Mouse (Mus musculus) naive thymus-derived CD4-positive, alpha-beta T cell, adult 2 months (primary cell): ENCODE measurements around the gene Rrm2.

Experiments used
- DNase-seq: peaks from one replicate; pipeline ENCODE4 v3.0.0-alpha.2; 2011; ENCODE audit warnings: low read depth

Gene Rrm2

GRCm38 (mm10) chr12:24705502-24706263 lies 2.4 kb upstream of the Rrm2 start:
- DNase-seq: no peak

- DNase-seq: peak; percentile 20
Observed at GRCm38 (mm10) chr12:24706764-24707479, 1.1 kb upstream of the Rrm2 start.

- DNase-seq: no peak
Observed at GRCm38 (mm10) chr12:24707480-24707802, 600 bp upstream of the Rrm2 start.

GRCm38 (mm10) chr12:24708824-24709218 lies 780 bp downstream of the Rrm2 start:
- no peak for DNase-seq

DNA sequence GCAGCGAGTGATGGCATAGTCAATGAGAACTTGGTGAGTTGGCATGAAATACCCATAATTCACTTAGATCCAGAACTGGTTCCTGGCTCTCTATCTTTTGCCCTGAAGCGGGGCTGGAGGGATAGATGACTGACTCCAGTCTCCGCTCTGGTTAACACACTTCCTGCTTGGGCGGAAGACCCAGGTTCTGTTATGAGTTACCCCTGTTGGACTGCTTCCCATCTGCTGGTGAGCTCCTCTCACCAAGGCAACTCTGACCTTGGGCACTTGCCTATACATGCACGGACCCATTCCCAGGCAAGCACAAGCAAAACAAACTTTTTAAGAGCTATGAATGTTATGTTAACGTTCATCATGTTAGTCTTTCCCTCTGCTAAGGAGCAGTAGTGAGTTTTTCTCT lies 1.4 kb downstream of the Rrm2 start:
- peak; percentile 47 for DNase-seq

DNA sequence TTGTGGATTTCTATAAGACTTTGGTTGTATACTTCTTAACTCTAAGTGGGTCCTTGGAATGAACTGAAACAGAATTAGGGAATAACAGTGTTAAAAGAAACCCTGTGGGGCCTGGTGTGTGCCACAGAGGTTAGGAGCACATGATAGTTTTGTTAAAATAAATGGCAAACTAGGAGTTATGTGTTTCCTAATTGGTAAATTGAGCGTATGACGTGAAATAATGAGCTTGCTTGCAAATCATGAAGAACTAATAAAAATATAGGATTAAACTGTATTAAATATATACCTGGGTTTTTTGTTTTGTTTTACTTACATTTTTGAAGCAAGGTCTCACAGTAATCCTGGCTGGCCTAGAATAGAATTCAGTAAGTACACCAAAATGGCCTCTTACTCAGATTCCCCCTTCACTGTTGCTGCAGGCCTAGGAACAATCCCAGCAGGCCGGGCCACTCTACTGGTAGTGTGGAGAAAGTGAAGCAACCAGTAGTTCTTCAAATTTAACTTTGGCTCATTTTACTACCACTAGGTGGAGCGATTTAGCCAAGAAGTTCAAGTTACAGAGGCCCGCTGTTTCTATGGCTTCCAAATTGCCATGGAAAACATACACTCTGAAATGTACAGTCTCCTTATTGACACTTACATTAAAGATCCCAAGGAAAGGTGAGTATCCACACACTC lies 1.9 kb downstream of the Rrm2 start:
- peak; percentile 85 for DNase-seq

- DNase-seq: peak; percentile 64
Observed at GRCm38 (mm10) chr12:24710672-24711071, 2.6 kb downstream of the Rrm2 start.

GRCm38 (mm10) chr12:24712396-24712795 lies 4.4 kb downstream of the Rrm2 start:
- no peak for DNase-seq

DNA sequence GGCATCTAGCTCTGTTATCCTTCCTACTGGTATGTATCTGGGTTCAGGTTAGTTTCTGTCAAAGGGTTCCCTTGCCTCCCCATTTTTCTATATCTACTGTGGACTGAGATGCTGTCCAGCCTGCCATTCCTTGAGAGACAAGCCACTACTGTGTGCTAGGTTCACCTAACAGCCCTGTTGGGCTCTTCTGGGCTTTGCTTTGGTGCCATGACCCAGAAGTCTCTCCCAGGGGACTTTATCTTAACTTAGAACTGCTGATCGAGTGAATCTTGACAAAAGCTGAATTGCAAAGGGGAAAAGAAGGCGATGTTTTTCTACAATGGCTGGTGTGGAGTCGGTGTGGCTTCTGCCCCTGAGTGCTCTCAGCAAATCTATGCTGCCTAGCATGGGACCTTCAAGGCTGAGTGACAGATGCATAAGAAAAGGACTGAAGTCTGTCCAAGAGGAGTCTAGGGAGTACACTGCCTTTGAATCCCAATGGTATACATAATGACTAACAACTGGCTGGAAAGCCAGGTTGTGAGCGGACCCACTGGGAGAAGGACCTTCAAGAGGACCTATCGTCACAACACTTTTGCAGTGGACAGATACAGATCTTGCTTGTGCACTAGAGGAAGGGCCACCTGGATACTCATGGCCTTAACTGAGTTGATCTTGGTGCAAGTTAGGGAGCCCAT lies 6.7 kb downstream of the Rrm2 start:
- no peak for DNase-seq

GRCm38 (mm10) chr12:24715268-24715896 lies 7.3 kb downstream of the Rrm2 start:
- no peak for DNase-seq

GRCm38 (mm10) chr12:24716721-24717301 lies 8.8 kb downstream of the Rrm2 start:
- peak; percentile 56 for DNase-seq

- DNase-seq: no peak
Observed at GRCm38 (mm10) chr12:24723434-24723833, 15.4 kb downstream of the Rrm2 start.

- no peak for DNase-seq
Observed at GRCm38 (mm10) chr12:24723859-24724258, 15.8 kb downstream of the Rrm2 start.

- no peak for DNase-seq
Observed at GRCm38 (mm10) chr12:24724369-24724768, 16.3 kb downstream of the Rrm2 start.

DNA sequence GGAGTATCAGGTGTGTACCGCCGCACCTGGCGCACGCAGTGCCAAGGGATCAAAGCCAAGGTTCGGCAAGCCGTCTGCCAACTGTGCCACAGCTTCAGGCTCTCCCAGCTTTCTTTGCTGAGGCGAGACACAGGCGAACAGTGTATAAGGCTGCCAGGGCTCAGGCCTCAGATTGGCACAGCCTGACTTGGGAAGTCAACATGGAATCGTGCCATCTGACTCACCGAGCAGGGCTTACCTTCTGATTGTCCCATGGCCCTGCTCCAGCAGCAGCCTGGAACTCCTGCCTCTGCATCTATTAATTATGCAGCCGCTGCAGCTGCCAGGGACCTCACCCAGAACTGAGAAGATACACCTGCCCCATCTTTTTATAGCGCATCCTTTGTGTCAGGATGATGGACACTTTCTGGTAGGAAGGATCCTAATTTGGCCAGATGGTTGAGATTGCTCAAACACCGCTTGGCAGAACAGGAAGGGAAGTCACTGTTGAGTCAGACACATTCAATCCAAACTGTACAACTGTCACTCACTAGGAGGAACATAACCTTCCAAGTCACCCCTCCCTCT lies 26.9 kb downstream of the Rrm2 start:
- no peak for DNase-seq

DNA sequence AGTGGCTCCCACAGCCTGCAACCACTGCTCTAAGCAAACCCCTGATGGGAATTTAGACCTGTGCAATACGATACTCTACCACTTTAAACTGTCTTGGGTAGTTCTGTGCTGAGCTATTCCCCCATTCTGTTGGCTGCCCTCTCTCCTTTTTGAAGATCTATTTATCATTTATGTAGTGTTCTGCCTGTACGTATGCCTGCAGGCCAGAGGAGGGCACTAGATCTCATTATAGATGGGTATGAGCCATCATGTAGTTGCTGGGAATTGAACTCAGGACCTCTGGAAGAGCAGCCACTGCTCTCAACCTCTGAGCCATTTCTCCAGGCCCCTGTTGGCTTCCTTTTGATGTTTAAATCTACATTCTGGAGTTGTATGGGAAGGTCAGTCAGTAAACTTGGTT lies 28.9 kb downstream of the Rrm2 start:
- no peak for DNase-seq

DNA sequence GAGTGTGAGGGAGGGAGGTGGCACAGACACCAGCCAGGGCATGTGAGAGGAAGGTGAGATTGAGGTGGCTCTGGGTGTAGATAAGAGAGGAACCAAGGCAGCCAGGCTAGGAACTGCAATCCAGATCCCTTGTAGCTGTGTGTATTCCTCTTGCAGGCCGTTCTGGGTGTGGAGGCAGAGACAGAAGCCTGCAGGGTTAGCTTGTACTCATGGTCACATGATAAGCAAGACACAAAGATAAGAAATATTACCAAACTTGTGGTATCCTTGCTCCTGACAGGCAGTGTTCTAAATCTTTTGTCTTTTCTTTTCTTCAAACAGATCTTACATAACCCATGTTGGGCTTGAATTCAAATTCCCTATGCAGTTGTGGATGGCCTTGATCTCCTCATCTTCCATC lies 31.9 kb downstream of the Rrm2 start:
- DNase-seq: no peak

- DNase-seq: peak; percentile 26
Observed at GRCm38 (mm10) chr12:24741535-24741934, 33.5 kb downstream of the Rrm2 start.

DNA sequence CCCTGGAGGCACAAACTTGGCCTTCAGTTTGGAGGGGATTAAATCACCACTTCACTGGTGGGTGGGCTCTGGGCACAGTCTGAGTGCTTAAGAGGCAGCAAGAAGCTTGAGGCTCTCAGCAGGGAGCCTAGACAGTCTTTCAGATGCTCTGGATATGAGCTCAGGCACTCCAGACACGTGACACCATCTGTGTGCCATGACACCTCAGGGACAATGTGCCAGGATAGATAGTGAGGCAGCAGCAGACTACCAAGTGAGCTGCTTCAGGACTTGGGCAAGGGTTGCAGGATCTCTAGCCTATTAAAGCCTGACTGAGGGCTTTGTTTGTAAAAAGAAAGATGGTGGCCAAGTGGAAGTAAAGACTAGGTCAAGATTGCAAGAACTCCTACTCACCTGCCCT lies 36.3 kb downstream of the Rrm2 start:
- DNase-seq: no peak

GRCm38 (mm10) chr12:24746579-24747296 lies 38.7 kb downstream of the Rrm2 start:
- DNase-seq: no peak

DNA sequence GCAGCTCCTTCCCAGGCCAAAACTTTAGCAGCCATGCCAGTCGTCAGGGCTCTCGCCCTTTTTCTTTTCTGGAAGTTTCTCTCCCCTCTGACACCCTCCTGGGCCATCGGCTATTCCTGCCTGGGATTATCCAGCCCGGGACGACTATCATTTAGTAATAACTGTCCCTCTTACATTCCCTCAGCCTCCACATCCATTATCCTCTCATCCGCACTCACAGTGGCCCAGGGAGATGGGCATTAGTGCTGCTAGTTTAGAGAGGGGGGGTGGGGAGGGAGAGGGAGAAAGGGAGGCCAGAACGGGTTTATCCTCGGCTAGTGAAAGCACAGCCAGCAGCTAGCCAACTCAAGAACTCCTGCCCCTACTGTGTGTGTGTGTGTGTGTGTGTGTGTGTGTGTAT lies 39.3 kb downstream of the Rrm2 start:
- no peak for DNase-seq
